Mouse (Mus musculus): ENCODE measurements around the gene Shtn1.

DNA sequence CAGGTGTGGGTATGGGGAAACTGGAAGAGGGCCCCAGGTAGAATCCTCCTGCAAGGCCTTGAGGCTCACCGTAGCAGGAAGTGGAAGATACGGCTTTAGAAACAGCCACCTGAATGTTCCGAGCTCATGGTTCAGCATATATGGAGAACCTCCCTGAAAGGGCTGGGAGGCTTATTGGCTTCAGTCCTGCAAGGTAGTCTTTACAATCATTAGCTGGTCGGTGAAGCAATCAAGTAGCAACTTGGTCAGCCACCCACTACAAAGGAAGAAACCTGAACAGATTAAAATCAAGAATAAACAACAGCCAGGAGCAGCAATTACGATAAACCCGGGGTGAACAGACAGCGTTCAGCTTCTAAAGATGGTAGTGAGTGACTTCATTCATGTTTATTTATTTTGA lies 16.4 kb upstream of the Shtn1 start:
- no peak for TF ChIP-seq MAFK (IDR thresholded peaks at IDR 0.05; ENCODE audit: insufficient read depth, low read depth, low read length)
- no peak for TF ChIP-seq ZNF384 (IDR thresholded peaks at IDR 0.05; ENCODE audit: low read depth, low read length)
- no peak for TF ChIP-seq ZC3H11A (IDR thresholded peaks at IDR 0.05; ENCODE audit: borderline replicate concordance, low read depth, low read length)
- TF ChIP-seq HCFC1 (IDR thresholded peaks at IDR 0.05; ENCODE audit: borderline replicate concordance, insufficient read depth, low read length), result no peak

Data from ES-E14 (cell line).